Mouse (Mus musculus): ENCODE measurements around the gene Daglb. TPM values are rescaled to one million over a fixed set of nuclear protein-coding genes. Genes with fewer than 3 reads are reported as not detected.
"Not testable (repeated sequence)": the region's sequence is repeated elsewhere in the genome, so short reads cannot be mapped to it uniquely, and the experiment has no call there.

The Daglb gene
- polyA plus RNA-seq, 1 experiment from 2014 or later = 9.3 TPM

- H3K27ac ChIP-seq (ENCODE audit: low read depth) = no peak overlapping the region
- H3K4me3 ChIP-seq (ENCODE audit: low read depth, low read length) = no peak overlapping the region
- H3K9me3 ChIP-seq (ENCODE audit: control insufficient read depth, low read length) = no peaks in the 10 kb centered on the region
- H3K27me3 ChIP-seq (replicated peaks; ENCODE audit: control insufficient read depth, insufficient read depth, low read length) = no peaks in the 10 kb centered on the region
- peaks cover 8% of the 10 kb centered on the region for H3K4me1 ChIP-seq (replicated peaks; ENCODE audit: control insufficient read depth, insufficient read depth, low read length)
- no peak for ATAC-seq (replicated peaks; ENCODE audit: low FRiP score, low TSS enrichment, low read depth)
- H3K4me2 ChIP-seq (ENCODE audit: low read length) = no peak overlapping the region
- no peaks in the 10 kb centered on the region for H3K36me3 ChIP-seq (ENCODE audit: control insufficient read depth, insufficient read depth, low read length)
- 65% methylated on average over 7 of the region's 7 CpGs for WGBS
- H3K9ac ChIP-seq (ENCODE audit: low read length) = no peak overlapping the region
- no peak for DNase-seq (ENCODE audit: low spot score)
Measured at GRCm38 (mm10) chr5:143530715-143531114, 66.3 kb downstream of the Daglb start.

GRCm38 (mm10) chr5:143534922-143535321, 70.5 kb downstream of the Daglb start:
- H3K36me3 ChIP-seq (ENCODE audit: control insufficient read depth, insufficient read depth, low read length) = no peaks in the 10 kb centered on the region
- H3K27ac ChIP-seq (ENCODE audit: low read depth) = no peak overlapping the region
- ATAC-seq (replicated peaks; ENCODE audit: low FRiP score, low TSS enrichment, low read depth) = no peak
- no peaks in the 10 kb centered on the region for H3K4me1 ChIP-seq (replicated peaks; ENCODE audit: control insufficient read depth, insufficient read depth, low read length)
- no peak overlapping the region for H3K9ac ChIP-seq (ENCODE audit: low read length)
- no peak overlapping the region for H3K4me2 ChIP-seq (ENCODE audit: low read length)
- H3K4me3 ChIP-seq (ENCODE audit: low read depth, low read length) = no peak overlapping the region
- DNase-seq (ENCODE audit: low spot score) = no peak
- WGBS = 86% methylated on average over 4 of the region's 4 CpGs
- no peaks in the 10 kb centered on the region for H3K9me3 ChIP-seq (ENCODE audit: control insufficient read depth, low read length)
- H3K27me3 ChIP-seq (replicated peaks; ENCODE audit: control insufficient read depth, insufficient read depth, low read length) = no peaks in the 10 kb centered on the region

- H3K9ac ChIP-seq (ENCODE audit: low read length) = no peak overlapping the region
- no peaks in the 10 kb centered on the region for H3K36me3 ChIP-seq (ENCODE audit: control insufficient read depth, insufficient read depth, low read length)
- H3K4me1 ChIP-seq (replicated peaks; ENCODE audit: control insufficient read depth, insufficient read depth, low read length) = no peaks in the 10 kb centered on the region
- DNase-seq (ENCODE audit: low spot score) (no peak), ATAC-seq (replicated peaks; ENCODE audit: low FRiP score, low TSS enrichment, low read depth) (no peak)
- H3K27me3 ChIP-seq (replicated peaks; ENCODE audit: control insufficient read depth, insufficient read depth, low read length) = no peaks in the 10 kb centered on the region
- WGBS = 27% methylated on average over 2 of the region's 2 CpGs
- H3K4me3 ChIP-seq (ENCODE audit: low read depth, low read length) = no peak overlapping the region
- H3K9me3 ChIP-seq (ENCODE audit: control insufficient read depth, low read length) = no peaks in the 10 kb centered on the region
- H3K27ac ChIP-seq (ENCODE audit: low read depth) = no peak overlapping the region
- H3K4me2 ChIP-seq (ENCODE audit: low read length) = no peak overlapping the region
Measured at GRCm38 (mm10) chr5:143537022-143537421, 72.6 kb downstream of the Daglb start.

- WGBS = 86% methylated on average over 8 of the region's 8 CpGs
Measured at GRCm38 (mm10) chr5:143539111-143539510, 74.7 kb downstream of the Daglb start.

GRCm38 (mm10) chr5:143547384-143547783, 83.0 kb downstream of the Daglb start:
- Histone ChIP-seq H3K27ac (ENCODE audit: low read depth) (no peak overlapping the region), H3K4me1 (replicated peaks; ENCODE audit: control insufficient read depth, insufficient read depth, low read length) (peaks cover 13% of the 10 kb centered on the region), H3K4me3 (ENCODE audit: low read depth, low read length) (no peak overlapping the region), H3K36me3 (ENCODE audit: control insufficient read depth, insufficient read depth, low read length) (0 out of 2 replicates have a peak, but pooled peaks cover 6% of the 10 kb centered on the region), H3K27me3 (replicated peaks; ENCODE audit: control insufficient read depth, insufficient read depth, low read length) (no peaks in the 10 kb centered on the region), H3K9ac (ENCODE audit: low read length) (no peak overlapping the region), H3K4me2 (ENCODE audit: low read length) (no peak overlapping the region), H3K9me3 (ENCODE audit: control insufficient read depth, low read length) (no peaks in the 10 kb centered on the region)
- 11% methylated on average over 11 of the region's 11 CpGs for WGBS
- ATAC-seq (replicated peaks; ENCODE audit: low FRiP score, low TSS enrichment, low read depth) (no peak), DNase-seq (ENCODE audit: low spot score) (peak; percentile 90)

More at GRCm38 (mm10) chr5:143539111-143539510, 74.7 kb downstream of the Daglb start:
- H3K27ac ChIP-seq (ENCODE audit: low read depth) = no peak overlapping the region
- H3K4me3 ChIP-seq (ENCODE audit: low read depth, low read length) = no peak overlapping the region
- DNase-seq (ENCODE audit: low spot score) (no peak), ATAC-seq (replicated peaks; ENCODE audit: low FRiP score, low TSS enrichment, low read depth) (no peak)
- H3K4me1 ChIP-seq (replicated peaks; ENCODE audit: control insufficient read depth, insufficient read depth, low read length) = no peaks in the 10 kb centered on the region
- no peaks in the 10 kb centered on the region for H3K9me3 ChIP-seq (ENCODE audit: control insufficient read depth, low read length)
- no peaks in the 10 kb centered on the region for H3K27me3 ChIP-seq (replicated peaks; ENCODE audit: control insufficient read depth, insufficient read depth, low read length)
- no peak overlapping the region for H3K4me2 ChIP-seq (ENCODE audit: low read length)
- H3K36me3 ChIP-seq (ENCODE audit: control insufficient read depth, insufficient read depth, low read length) = no peaks in the 10 kb centered on the region
- H3K9ac ChIP-seq (ENCODE audit: low read length) = no peak overlapping the region

- H3K9ac ChIP-seq (ENCODE audit: low read length) = no peak overlapping the region
- no peaks in the 10 kb centered on the region for H3K9me3 ChIP-seq (ENCODE audit: control insufficient read depth, low read length)
- H3K4me2 ChIP-seq (ENCODE audit: low read length) = peak overlapping the region; percentile 81
- DNase-seq (ENCODE audit: low spot score) = no peak
- 51% methylated on average over 10 of the region's 10 CpGs for WGBS
- H3K27ac ChIP-seq (ENCODE audit: low read depth) = 0 out of 2 replicates have a peak overlapping the region, but pooled peaks have one; percentile 39
- 0 out of 2 replicates have a peak overlapping the region, but pooled peaks have one; percentile 61 for H3K4me3 ChIP-seq (ENCODE audit: low read depth, low read length)
- no peaks in the 10 kb centered on the region for H3K27me3 ChIP-seq (replicated peaks; ENCODE audit: control insufficient read depth, insufficient read depth, low read length)
- ATAC-seq (replicated peaks; ENCODE audit: low FRiP score, low TSS enrichment, low read depth) = no peak
- peaks cover 13% of the 10 kb centered on the region for H3K4me1 ChIP-seq (replicated peaks; ENCODE audit: control insufficient read depth, insufficient read depth, low read length)
- 0 out of 2 replicates have a peak, but pooled peaks cover 6% of the 10 kb centered on the region for H3K36me3 ChIP-seq (ENCODE audit: control insufficient read depth, insufficient read depth, low read length)
Measured at GRCm38 (mm10) chr5:143547866-143548265, 83.5 kb downstream of the Daglb start.

GRCm38 (mm10) chr5:143548401-143548846, 84.0 kb downstream of the Daglb start:
- Histone ChIP-seq H3K9ac (ENCODE audit: low read length) (peak overlapping the region; percentile 55), H3K36me3 (ENCODE audit: control insufficient read depth, insufficient read depth, low read length) (0 out of 2 replicates have a peak, but pooled peaks cover 6% of the 10 kb centered on the region), H3K27me3 (replicated peaks; ENCODE audit: control insufficient read depth, insufficient read depth, low read length) (no peaks in the 10 kb centered on the region), H3K27ac (ENCODE audit: low read depth) (0 out of 2 replicates have a peak overlapping the region, but pooled peaks have one; percentile 39), H3K4me2 (ENCODE audit: low read length) (peak overlapping the region; percentile 81), H3K4me1 (replicated peaks; ENCODE audit: control insufficient read depth, insufficient read depth, low read length) (peaks cover 13% of the 10 kb centered on the region), H3K4me3 (ENCODE audit: low read depth, low read length) (peak overlapping the region; percentile 61), H3K9me3 (ENCODE audit: control insufficient read depth, low read length) (no peaks in the 10 kb centered on the region)
- ATAC-seq (replicated peaks; ENCODE audit: low FRiP score, low TSS enrichment, low read depth) (peak; percentile 94), DNase-seq (ENCODE audit: low spot score) (peak; percentile 99)
- WGBS = 0% methylated on average over 37 of the region's 37 CpGs

- H3K36me3 ChIP-seq (ENCODE audit: control insufficient read depth, insufficient read depth, low read length); H3K27ac ChIP-seq (ENCODE audit: low read depth); H3K9me3 ChIP-seq (ENCODE audit: control insufficient read depth, low read length); H3K27me3 ChIP-seq (replicated peaks; ENCODE audit: control insufficient read depth, insufficient read depth, low read length): not testable (repeated sequence)
- DNase-seq (ENCODE audit: low spot score) (peak; percentile 67), ATAC-seq (replicated peaks; ENCODE audit: low FRiP score, low TSS enrichment, low read depth) (peak; percentile 37)
- Histone ChIP-seq H3K4me3 (ENCODE audit: low read depth, low read length) (peak overlapping the region; percentile 61), H3K9ac (ENCODE audit: low read length) (peak overlapping the region; percentile 55), H3K4me1 (replicated peaks; ENCODE audit: control insufficient read depth, insufficient read depth, low read length) (peaks cover 13% of the 10 kb centered on the region), H3K4me2 (ENCODE audit: low read length) (peak overlapping the region; percentile 81)
- WGBS = under 1% methylated on average over 17 of the region's 28 CpGs
Measured at GRCm38 (mm10) chr5:143548922-143549321, 84.5 kb downstream of the Daglb start.

GRCm38 (mm10) chr5:143552911-143553310, 88.5 kb downstream of the Daglb start:
- Histone ChIP-seq H3K27me3 (replicated peaks; ENCODE audit: control insufficient read depth, insufficient read depth, low read length) (no peaks in the 10 kb centered on the region), H3K36me3 (ENCODE audit: control insufficient read depth, insufficient read depth, low read length) (peaks cover 9% of the 10 kb centered on the region; the same call in 1 of the 2 replicates), H3K4me2 (ENCODE audit: low read length) (no peak overlapping the region), H3K4me1 (replicated peaks; ENCODE audit: control insufficient read depth, insufficient read depth, low read length) (peaks cover 13% of the 10 kb centered on the region), H3K9ac (ENCODE audit: low read length) (no peak overlapping the region), H3K4me3 (ENCODE audit: low read depth, low read length) (no peak overlapping the region), H3K9me3 (ENCODE audit: control insufficient read depth, low read length) (no peaks in the 10 kb centered on the region), H3K27ac (ENCODE audit: low read depth) (no peak overlapping the region)
- WGBS = 83% methylated on average over 6 of the region's 6 CpGs
- DNase-seq (ENCODE audit: low spot score) (no peak), ATAC-seq (replicated peaks; ENCODE audit: low FRiP score, low TSS enrichment, low read depth) (no peak)
